Mouse (Mus musculus) thymus, adult 2 months (tissue): ENCODE data around the gene Cckar.

Source experiments
- CTCF ChIP-seq: fragments of 200-500 bp; IDR thresholded peaks from 2 replicates; pipeline ENCODE4 v1.5.1; 2012; ENCODE audit warnings: mild to moderate bottlenecking, control low read depth, low read length, moderate library complexity, borderline replicate concordance; ENCODE audit not compliant: control insufficient read depth, poor library complexity, insufficient read depth; ENCODE audit errors: extremely low read depth
- POLR2A ChIP-seq: fragments of 200-500 bp; IDR thresholded peaks from 2 replicates; pipeline ENCODE4 v1.6.1; 2012; ENCODE audit warnings: mild to moderate bottlenecking, low read length, control low read depth, moderate library complexity; ENCODE audit not compliant: control insufficient read depth, poor library complexity, insufficient read depth; ENCODE audit errors: extremely low read depth

DNA sequence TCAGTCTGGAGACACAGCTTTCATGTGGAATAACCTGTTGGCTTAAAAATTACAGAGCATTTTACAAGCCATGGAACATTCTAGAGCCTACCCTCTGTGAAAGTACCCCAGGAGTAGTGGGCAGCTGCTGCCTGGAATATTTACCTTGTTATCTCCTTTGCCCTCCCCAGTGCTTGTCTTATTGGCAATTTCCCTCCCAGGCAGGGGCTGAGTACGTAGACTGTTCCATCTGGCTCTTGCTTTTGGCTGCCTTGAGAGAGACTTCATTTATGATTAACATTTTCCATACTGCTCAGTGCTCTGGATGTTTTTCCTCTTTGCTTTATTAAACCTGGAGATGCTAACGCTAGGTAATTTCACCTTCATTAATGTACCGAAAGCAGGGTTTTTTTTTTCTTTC is 20.1 kb upstream of the Cckar start:
- no peak for TF ChIP-seq POLR2A
- TF ChIP-seq CTCF: no peak
